Mouse (Mus musculus): ENCODE measurements around the gene Slc18a2. TPM values are rescaled to one million over a fixed set of nuclear protein-coding genes. Genes with fewer than 3 reads are reported as not detected.
A peak's percentile ranks its signal among the peaks of the same experiment; 100 is the strongest.

Slc18a2 gene
- polyA plus RNA-seq, 1 experiment from 2014 or later = 13.3 TPM

DNA sequence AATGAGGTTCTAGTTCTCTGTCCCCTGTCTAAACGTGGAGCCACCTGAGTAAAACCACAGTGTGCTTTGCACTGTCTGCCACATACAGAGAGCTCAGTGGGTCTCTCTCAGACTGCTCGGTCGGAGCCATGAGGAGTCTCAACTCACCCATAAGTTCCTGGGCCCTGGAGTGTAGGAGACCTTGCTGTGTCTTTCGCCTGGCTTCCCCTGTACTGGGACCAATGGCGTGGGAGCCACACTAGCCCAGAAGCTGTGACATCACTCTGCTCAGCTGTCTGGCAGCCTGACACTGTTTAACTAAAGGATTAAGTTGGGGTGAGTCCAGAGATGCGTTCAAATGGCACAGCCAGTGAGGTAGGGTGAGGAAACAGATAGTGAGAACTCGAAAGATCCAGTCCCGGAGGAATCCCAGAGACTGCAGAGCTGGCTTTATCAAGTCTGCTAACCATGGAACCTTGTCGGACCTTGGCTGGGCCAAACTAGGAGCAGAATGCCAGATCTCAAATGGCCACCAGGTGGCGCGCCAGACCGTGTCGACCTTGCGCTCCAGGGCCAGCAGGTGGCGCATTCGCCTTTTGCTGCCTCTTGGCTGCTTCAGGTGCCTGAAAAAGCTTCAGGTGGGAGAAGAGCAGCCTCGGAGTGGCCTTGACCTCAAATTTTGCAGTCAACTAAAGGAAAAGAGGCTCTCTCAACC is 21.4 kb upstream of the Slc18a2 start:
- Histone ChIP-seq H3K9me3 (ENCODE audit: control insufficient read depth, low read length) (no peaks in the 10 kb centered on the region), H3K27ac (ENCODE audit: low read depth) (no peak overlapping the region), H3K9ac (ENCODE audit: low read length) (no peak overlapping the region), H3K36me3 (ENCODE audit: control insufficient read depth, insufficient read depth, low read length) (no peaks in the 10 kb centered on the region), H3K4me3 (ENCODE audit: low read depth, low read length) (no peak overlapping the region), H3K4me1 (replicated peaks; ENCODE audit: control insufficient read depth, insufficient read depth, low read length) (no peaks in the 10 kb centered on the region), H3K4me2 (ENCODE audit: low read length) (no peak overlapping the region), H3K27me3 (replicated peaks; ENCODE audit: control insufficient read depth, insufficient read depth, low read length) (no peaks in the 10 kb centered on the region)
- 19% methylated on average over 17 of the region's 17 CpGs for WGBS
- ATAC-seq (replicated peaks; ENCODE audit: low FRiP score, low TSS enrichment, low read depth) = peak; percentile 50
- peak; percentile 99 for DNase-seq (ENCODE audit: low spot score)

DNA sequence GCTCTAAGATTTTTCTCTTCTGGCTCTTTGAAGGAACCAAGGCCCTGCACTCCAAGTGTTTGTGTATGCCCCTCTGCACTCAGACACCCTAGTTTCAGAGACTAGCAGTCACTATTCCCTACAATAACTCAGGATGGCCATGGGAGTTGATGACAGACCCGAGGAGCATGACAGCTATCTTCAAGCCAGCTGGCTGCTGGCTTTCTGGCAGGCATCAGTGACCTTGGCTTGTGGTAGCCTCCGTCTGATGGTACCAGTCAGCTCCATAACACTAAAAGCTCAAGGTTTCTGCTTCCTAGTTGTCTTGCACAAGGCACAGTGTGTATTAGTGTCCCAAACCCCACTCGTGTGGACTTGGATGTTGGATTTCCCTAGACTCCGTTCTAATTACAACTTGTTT is 18.7 kb upstream of the Slc18a2 start:
- Histone ChIP-seq H3K27ac (ENCODE audit: low read depth) (no peak overlapping the region), H3K9ac (ENCODE audit: low read length) (no peak overlapping the region), H3K4me2 (ENCODE audit: low read length) (no peak overlapping the region), H3K4me3 (ENCODE audit: low read depth, low read length) (no peak overlapping the region), H3K4me1 (replicated peaks; ENCODE audit: control insufficient read depth, insufficient read depth, low read length) (no peaks in the 10 kb centered on the region), H3K9me3 (ENCODE audit: control insufficient read depth, low read length) (no peaks in the 10 kb centered on the region), H3K36me3 (ENCODE audit: control insufficient read depth, insufficient read depth, low read length) (no peaks in the 10 kb centered on the region), H3K27me3 (replicated peaks; ENCODE audit: control insufficient read depth, insufficient read depth, low read length) (no peaks in the 10 kb centered on the region)
- 83% methylated on average over 4 of the region's 4 CpGs for WGBS
- ATAC-seq (replicated peaks; ENCODE audit: low FRiP score, low TSS enrichment, low read depth) (no peak), DNase-seq (ENCODE audit: low spot score) (no peak)

GRCm38 (mm10) chr19:59243057-59243456 is 17.6 kb upstream of the Slc18a2 start:
- Histone ChIP-seq H3K4me1 (replicated peaks; ENCODE audit: control insufficient read depth, insufficient read depth, low read length) (no peaks in the 10 kb centered on the region), H3K9me3 (ENCODE audit: control insufficient read depth, low read length) (no peaks in the 10 kb centered on the region), H3K36me3 (ENCODE audit: control insufficient read depth, insufficient read depth, low read length) (no peaks in the 10 kb centered on the region), H3K4me3 (ENCODE audit: low read depth, low read length) (no peak overlapping the region), H3K9ac (ENCODE audit: low read length) (no peak overlapping the region), H3K4me2 (ENCODE audit: low read length) (no peak overlapping the region), H3K27me3 (replicated peaks; ENCODE audit: control insufficient read depth, insufficient read depth, low read length) (no peaks in the 10 kb centered on the region), H3K27ac (ENCODE audit: low read depth) (no peak overlapping the region)
- WGBS = 75% methylated on average over 2 of the region's 2 CpGs
- ATAC-seq (replicated peaks; ENCODE audit: low FRiP score, low TSS enrichment, low read depth) = no peak
- no peak for DNase-seq (ENCODE audit: low spot score)

DNA sequence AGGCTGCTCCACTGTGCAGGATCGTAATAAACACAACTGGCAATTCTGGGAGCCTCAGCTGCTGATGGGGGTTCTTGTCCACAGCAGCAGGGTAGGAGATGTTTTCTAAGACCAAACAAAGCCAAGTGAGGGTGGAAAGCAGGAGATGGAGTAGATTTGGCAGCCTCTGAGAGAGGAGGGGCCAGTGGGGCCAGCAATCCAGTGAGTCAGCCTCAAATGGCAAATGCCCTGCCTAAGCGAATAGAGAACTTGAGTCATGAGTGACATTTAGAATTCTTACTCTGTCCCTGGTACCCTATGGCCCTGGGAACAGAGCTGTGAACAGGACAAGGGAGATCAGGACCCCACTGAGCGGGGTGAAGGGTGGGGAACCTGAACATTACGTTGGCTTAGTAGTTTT is 12.6 kb upstream of the Slc18a2 start:
- no peaks in the 10 kb centered on the region for H3K27me3 ChIP-seq (replicated peaks; ENCODE audit: control insufficient read depth, insufficient read depth, low read length)
- DNase-seq (ENCODE audit: low spot score) (no peak), ATAC-seq (replicated peaks; ENCODE audit: low FRiP score, low TSS enrichment, low read depth) (no peak)
- H3K36me3 ChIP-seq (ENCODE audit: control insufficient read depth, insufficient read depth, low read length) = no peaks in the 10 kb centered on the region
- H3K9ac ChIP-seq (ENCODE audit: low read length) = no peak overlapping the region
- H3K4me1 ChIP-seq (replicated peaks; ENCODE audit: control insufficient read depth, insufficient read depth, low read length) = no peaks in the 10 kb centered on the region
- no peaks in the 10 kb centered on the region for H3K9me3 ChIP-seq (ENCODE audit: control insufficient read depth, low read length)
- H3K4me2 ChIP-seq (ENCODE audit: low read length) = no peak overlapping the region
- 76% methylated on average over 4 of the region's 4 CpGs for WGBS
- H3K27ac ChIP-seq (ENCODE audit: low read depth) = no peak overlapping the region
- H3K4me3 ChIP-seq (ENCODE audit: low read depth, low read length) = no peak overlapping the region

GRCm38 (mm10) chr19:59248553-59249286 is 12.0 kb upstream of the Slc18a2 start:
- Histone ChIP-seq H3K9ac (ENCODE audit: low read length) (no peak overlapping the region), H3K27me3 (replicated peaks; ENCODE audit: control insufficient read depth, insufficient read depth, low read length) (no peaks in the 10 kb centered on the region), H3K27ac (ENCODE audit: low read depth) (no peak overlapping the region), H3K9me3 (ENCODE audit: control insufficient read depth, low read length) (no peaks in the 10 kb centered on the region), H3K4me3 (ENCODE audit: low read depth, low read length) (no peak overlapping the region), H3K36me3 (ENCODE audit: control insufficient read depth, insufficient read depth, low read length) (no peaks in the 10 kb centered on the region), H3K4me2 (ENCODE audit: low read length) (no peak overlapping the region), H3K4me1 (replicated peaks; ENCODE audit: control insufficient read depth, insufficient read depth, low read length) (no peaks in the 10 kb centered on the region)
- ATAC-seq (replicated peaks; ENCODE audit: low FRiP score, low TSS enrichment, low read depth) (no peak), DNase-seq (ENCODE audit: low spot score) (no peak)
- WGBS = 73% methylated on average over 11 of the region's 11 CpGs

- H3K27me3 ChIP-seq (replicated peaks; ENCODE audit: control insufficient read depth, insufficient read depth, low read length) = no peaks in the 10 kb centered on the region
- H3K4me3 ChIP-seq (ENCODE audit: low read depth, low read length) = no peak overlapping the region
- H3K9ac ChIP-seq (ENCODE audit: low read length) = no peak overlapping the region
- no peak overlapping the region for H3K4me2 ChIP-seq (ENCODE audit: low read length)
- WGBS = 60% methylated on average over 2 of the region's 2 CpGs
- no peaks in the 10 kb centered on the region for H3K9me3 ChIP-seq (ENCODE audit: control insufficient read depth, low read length)
- ATAC-seq (replicated peaks; ENCODE audit: low FRiP score, low TSS enrichment, low read depth) (no peak), DNase-seq (ENCODE audit: low spot score) (no peak)
- H3K36me3 ChIP-seq (ENCODE audit: control insufficient read depth, insufficient read depth, low read length) = no peaks in the 10 kb centered on the region
- H3K27ac ChIP-seq (ENCODE audit: low read depth) = no peak overlapping the region
- no peaks in the 10 kb centered on the region for H3K4me1 ChIP-seq (replicated peaks; ENCODE audit: control insufficient read depth, insufficient read depth, low read length)
Observed at GRCm38 (mm10) chr19:59252651-59253050, 8.0 kb upstream of the Slc18a2 start.

DNA sequence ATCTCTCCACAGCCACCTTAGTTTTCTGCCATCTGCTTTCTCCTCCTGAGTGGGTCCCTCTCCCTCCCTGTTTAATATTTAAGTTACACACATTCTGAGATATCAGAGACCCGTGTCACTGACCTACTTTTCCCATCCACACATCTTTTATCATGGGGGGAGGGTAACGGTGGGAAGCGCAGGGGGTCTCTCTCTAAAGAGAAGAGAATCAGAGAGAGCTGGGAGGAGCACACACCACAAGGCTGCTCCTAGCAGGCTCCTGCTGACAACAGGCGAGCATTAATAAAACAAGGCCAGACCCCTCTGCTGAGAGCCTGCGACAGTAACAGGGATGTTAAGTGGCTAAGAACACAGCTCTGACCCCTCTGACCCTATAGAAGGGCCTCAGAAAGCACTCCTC is 1.1 kb upstream of the Slc18a2 start:
- peaks cover 6% of the 10 kb centered on the region for H3K4me1 ChIP-seq (replicated peaks; ENCODE audit: control insufficient read depth, insufficient read depth, low read length)
- WGBS = 33% methylated on average over 5 of the region's 5 CpGs
- ATAC-seq (replicated peaks; ENCODE audit: low FRiP score, low TSS enrichment, low read depth) (no peak), DNase-seq (ENCODE audit: low spot score) (no peak)
- peaks cover 9% of the 10 kb centered on the region; the same call in 1 of the 2 replicates for H3K27me3 ChIP-seq (replicated peaks; ENCODE audit: control insufficient read depth, insufficient read depth, low read length)
- no peak overlapping the region for H3K9ac ChIP-seq (ENCODE audit: low read length)
- no peaks in the 10 kb centered on the region for H3K36me3 ChIP-seq (ENCODE audit: control insufficient read depth, insufficient read depth, low read length)
- no peak overlapping the region for H3K4me3 ChIP-seq (ENCODE audit: low read depth, low read length)
- H3K4me2 ChIP-seq (ENCODE audit: low read length) = no peak overlapping the region
- no peak overlapping the region for H3K27ac ChIP-seq (ENCODE audit: low read depth)
- H3K9me3 ChIP-seq (ENCODE audit: control insufficient read depth, low read length) = no peaks in the 10 kb centered on the region

GRCm38 (mm10) chr19:59261604-59262003 is 908 bp downstream of the Slc18a2 start:
- H3K4me3 ChIP-seq (ENCODE audit: low read depth, low read length) = peak overlapping the region; percentile 40; the same call in 1 of the 2 replicates
- DNase-seq (ENCODE audit: low spot score) = no peak
- WGBS = 51% methylated on average over 7 of the region's 7 CpGs

More at GRCm38 (mm10) chr19:59261604-59262003, 908 bp downstream of the Slc18a2 start:
- H3K9ac ChIP-seq (ENCODE audit: low read length) = no peak overlapping the region
- peaks cover 9% of the 10 kb centered on the region; the same call in 1 of the 2 replicates for H3K27me3 ChIP-seq (replicated peaks; ENCODE audit: control insufficient read depth, insufficient read depth, low read length)
- H3K36me3 ChIP-seq (ENCODE audit: control insufficient read depth, insufficient read depth, low read length) = no peaks in the 10 kb centered on the region
- peak overlapping the region; percentile 58 for H3K4me2 ChIP-seq (ENCODE audit: low read length)
- no peak for ATAC-seq (replicated peaks; ENCODE audit: low FRiP score, low TSS enrichment, low read depth)
- no peak overlapping the region for H3K27ac ChIP-seq (ENCODE audit: low read depth)
- peaks cover 6% of the 10 kb centered on the region for H3K4me1 ChIP-seq (replicated peaks; ENCODE audit: control insufficient read depth, insufficient read depth, low read length)
- no peaks in the 10 kb centered on the region for H3K9me3 ChIP-seq (ENCODE audit: control insufficient read depth, low read length)

All from intestine, embryonic 14.5 days (tissue).